Mouse (Mus musculus): ENCODE measurements around the gene Mllt3.

Mllt3 gene

DNA sequence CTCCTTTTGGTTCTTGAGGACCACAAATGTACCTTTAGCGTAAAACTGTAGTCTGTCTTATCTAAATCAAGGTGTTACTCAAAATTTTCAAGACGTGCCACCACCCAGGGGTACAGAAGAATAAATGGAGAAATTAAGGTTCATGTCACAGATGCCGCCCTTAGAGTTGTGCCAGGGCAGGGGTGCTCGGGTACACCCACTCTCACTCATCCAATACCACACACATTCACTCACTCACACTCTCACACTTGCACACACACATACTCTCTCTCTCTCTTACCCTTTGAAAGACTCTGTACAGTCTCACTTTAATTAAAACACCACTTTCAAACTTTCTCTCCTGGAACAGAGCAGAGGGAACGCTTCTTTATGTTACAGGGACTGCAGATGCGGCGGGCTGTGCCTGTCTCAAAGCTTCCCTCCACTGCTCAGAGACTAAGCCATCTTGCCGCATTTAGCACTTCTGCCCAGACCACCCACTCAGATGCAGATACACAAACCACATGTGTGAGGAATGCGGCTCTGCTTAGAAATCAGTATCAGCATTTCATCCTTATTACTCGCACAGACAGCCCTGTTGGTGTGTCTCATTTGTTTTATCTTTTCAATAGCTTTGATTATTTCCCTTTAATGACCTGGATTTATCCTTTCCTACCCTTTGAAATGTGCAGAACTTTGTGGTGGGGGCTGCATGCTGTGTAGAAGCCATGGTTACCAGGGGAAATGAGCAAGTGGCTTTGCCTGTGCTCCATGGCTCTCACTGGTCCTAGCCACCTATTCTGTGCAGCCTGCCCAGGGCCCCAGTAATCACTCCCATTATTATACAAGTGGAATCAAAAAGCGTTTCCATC is 265.2 kb downstream of the Mllt3 start:
- TF ChIP-seq GATA4 (IDR thresholded peaks at IDR 0.05; ENCODE audit: insufficient replicate concordance, low read length): no peak

DNA sequence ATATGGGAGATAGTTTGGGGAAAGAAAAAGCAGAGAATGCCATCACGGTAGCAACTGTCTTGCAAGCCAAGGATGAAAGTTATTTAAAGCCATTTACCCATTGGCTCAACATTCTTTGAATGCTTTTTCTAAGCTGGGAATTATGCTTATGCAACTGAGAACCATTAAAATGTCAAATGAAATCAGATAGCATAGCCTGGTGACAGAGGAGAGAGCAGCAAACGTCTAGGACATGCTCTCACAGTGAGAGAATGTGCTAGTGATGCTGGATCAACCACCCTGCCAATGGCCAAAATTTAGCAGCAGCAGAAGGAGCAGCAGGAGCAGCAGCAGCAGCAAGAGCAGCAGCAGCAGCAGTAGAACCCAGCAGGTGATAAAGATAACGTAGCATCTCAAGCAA is 267.4 kb downstream of the Mllt3 start:
- no peak for TF ChIP-seq GATA4 (IDR thresholded peaks at IDR 0.05; ENCODE audit: insufficient replicate concordance, low read length)

DNA sequence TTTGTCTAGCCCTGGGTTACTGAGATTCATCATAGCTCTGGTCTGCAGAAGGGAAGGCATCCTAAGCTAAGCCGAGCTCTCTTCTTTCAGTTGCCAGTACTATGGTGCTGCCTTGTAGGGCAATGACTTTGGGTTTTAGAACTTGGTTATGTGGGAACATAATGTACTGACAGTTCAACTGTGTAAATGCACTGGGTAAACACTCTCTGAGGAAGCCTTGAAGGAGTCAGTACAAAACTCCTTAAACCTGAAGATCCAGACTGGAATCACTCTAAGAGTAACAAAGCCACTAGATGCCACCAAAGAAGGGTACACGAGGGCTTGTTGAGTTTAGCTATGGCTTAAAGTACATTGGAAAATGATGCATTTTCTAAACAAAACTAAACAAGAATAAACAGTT is 272.1 kb downstream of the Mllt3 start:
- TF ChIP-seq GATA4 (IDR thresholded peaks at IDR 0.05; ENCODE audit: insufficient replicate concordance, low read length): no peak

DNA sequence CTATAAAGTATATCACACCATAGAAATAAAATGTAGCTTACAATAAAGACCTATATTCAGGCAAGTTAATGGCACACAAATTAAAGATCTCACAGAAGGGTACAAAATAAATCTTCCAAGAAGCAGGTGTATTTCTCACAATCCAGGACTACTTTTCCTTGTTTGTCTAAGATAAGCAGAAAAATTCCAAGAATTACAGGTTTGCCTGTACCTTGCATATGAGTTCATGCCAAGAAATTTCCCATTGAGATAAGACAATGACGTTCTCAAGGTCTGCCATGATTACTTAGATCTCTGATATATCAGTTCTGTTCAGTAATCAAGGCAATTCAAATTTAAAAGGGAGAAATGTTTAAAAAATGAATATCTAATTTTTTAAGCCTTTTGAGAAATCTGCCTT is 272.9 kb downstream of the Mllt3 start:
- TF ChIP-seq GATA4 (IDR thresholded peaks at IDR 0.05; ENCODE audit: insufficient replicate concordance, low read length): no peak

DNA sequence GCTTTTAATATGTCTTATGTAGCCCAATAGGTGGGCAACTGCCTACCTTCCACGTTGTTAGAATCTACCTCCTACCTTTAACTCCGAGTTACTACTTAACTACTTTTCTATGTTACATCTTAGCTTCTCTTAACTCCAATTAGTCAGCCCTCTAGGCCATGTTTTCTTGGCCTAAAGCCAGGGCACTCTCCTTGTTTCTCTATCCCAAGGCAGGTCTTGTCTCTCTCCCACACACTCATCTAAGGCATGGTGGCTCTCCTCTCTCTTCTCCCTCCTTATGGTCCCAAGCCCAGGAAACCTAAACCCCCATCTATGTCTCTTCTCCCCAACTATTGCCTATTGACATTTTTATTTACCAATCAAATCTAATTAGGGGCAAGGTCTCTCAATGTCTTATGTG is 273.5 kb downstream of the Mllt3 start:
- TF ChIP-seq GATA4 (IDR thresholded peaks at IDR 0.05; ENCODE audit: insufficient replicate concordance, low read length): no peak

DNA sequence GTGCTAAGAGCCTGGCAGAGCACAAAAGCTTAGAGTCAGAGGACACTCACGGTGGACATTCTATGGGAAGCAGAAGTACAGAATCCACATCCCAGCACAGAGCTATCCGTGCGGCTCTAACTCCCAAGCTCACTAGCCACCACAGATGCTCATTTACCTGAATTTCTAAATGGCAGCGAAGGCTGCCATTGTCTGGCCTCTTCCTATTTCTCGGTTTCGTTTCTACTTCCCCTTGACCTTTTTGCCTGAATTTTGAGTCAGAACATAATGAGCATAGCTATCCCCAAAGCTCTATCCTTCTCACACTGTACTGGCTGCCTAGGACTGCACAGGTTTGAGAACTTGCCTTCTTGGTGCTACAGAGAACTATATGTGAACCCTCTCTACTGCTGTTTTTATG is 274.1 kb downstream of the Mllt3 start:
- no peak for TF ChIP-seq GATA4 (IDR thresholded peaks at IDR 0.05; ENCODE audit: insufficient replicate concordance, low read length)

DNA sequence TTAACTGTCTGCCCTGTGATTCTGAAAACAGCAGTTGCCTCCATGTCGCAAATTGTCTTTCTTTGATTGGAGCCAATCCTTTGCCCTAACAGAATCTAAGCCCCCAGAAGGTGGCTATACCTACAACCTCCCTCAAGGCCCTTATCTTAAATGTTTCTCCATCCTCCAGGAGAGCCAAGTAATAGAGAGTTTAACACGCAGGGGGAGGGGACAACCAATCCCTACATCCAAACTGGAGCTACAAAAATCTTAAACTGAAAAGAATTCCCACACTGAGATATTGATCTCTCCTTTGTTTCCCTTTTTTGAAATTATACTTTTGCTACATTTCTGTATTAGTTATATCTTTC is 281.7 kb downstream of the Mllt3 start:
- TF ChIP-seq GATA4 (IDR thresholded peaks at IDR 0.05; ENCODE audit: insufficient replicate concordance, low read length): no peak

DNA sequence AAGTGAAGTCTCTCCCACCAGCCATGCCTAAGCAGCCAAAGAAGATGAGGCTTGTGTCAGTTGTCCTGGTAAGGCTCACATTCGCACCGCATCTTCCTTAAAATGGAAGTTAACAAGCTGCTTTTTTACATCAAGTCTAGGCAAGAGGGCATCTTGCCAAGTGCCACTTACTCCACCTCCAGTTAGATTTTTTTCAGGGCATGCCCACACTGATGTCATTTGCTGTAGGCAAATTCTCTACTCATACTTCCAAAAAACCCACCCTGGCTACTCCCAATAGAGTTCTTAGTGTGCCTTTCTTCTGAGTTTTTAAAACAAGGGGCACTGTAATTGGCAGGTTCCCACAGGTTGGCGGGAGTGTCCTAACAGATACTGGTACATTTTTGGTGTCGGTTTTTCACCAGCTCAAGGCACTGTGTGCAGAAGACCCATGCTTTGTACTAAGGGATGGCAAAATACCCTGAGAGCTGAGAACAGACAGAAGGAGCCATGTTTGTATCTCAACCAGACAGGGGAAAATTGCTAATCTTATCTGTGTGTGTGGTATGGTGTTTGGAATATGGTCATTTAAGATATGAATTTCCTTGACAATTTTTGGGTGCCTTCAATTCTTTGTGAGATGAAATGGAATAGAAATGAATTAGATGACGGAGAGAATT is 282.2 kb downstream of the Mllt3 start:
- no peak for TF ChIP-seq GATA4 (IDR thresholded peaks at IDR 0.05; ENCODE audit: insufficient replicate concordance, low read length)

DNA sequence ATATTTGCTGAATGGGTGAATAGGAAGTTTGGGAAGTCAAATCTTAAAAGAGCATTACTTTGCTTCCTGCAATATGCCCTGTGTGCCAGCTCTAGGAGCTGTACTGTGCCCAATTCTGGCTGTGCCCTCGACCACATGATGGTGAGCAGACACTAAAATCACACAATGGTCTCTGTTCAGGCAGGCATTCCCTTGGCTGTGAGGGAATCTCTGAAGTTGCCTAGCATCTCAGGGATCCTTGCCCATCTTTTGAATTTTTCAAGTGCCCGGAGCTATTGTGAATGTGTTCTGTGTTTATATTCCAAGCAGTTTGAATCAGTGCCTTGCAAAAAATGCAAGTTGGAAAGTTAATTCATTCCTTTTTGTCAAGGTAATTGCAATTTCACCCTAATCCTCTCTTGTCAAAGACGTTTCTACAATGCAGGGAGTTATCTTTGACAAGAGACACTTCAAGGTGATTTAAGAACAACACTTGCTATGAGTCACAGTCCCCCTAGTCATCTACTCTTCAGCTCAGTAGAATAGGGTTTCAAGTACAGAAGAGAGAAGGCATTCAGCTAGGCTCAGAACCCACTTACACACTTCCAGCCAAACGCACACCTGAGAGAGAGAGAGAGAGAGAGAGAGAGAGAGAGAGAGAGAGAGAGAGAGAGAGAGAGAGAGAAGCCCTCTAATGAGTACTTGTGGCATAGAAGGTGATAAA is 283.5 kb downstream of the Mllt3 start:
- TF ChIP-seq GATA4 (IDR thresholded peaks at IDR 0.05; ENCODE audit: insufficient replicate concordance, low read length): no peak

DNA sequence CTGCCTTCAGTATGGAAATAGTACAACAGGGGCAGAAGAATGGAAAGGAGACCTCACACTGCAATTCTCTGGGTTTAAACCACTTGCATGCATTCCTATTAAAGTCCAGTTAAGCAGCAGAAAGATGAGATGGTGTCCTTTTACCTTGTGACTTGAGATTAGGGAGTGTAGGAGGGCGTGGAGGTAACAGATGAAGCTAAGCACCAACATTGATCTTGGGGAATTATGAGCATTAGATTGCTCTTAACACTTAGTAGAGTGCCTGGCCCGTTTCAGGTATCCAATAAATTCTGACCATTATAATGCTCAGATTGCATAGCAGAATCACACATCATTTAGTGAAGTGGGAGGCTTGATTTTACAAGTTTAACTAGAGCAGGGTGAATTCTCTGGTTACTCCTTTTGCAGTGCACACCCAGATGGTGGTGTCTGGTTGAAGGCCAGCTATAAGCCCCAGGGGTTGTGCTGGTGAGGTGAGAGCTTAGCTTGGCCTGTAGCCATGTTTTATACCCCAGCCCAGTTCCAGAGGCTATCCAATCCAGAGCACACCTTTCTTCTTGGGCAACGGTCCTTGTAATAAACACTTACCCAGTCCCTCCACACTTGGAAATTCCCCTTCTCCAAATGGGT is 288.0 kb downstream of the Mllt3 start:
- no peak for TF ChIP-seq GATA4 (IDR thresholded peaks at IDR 0.05; ENCODE audit: insufficient replicate concordance, low read length)

DNA sequence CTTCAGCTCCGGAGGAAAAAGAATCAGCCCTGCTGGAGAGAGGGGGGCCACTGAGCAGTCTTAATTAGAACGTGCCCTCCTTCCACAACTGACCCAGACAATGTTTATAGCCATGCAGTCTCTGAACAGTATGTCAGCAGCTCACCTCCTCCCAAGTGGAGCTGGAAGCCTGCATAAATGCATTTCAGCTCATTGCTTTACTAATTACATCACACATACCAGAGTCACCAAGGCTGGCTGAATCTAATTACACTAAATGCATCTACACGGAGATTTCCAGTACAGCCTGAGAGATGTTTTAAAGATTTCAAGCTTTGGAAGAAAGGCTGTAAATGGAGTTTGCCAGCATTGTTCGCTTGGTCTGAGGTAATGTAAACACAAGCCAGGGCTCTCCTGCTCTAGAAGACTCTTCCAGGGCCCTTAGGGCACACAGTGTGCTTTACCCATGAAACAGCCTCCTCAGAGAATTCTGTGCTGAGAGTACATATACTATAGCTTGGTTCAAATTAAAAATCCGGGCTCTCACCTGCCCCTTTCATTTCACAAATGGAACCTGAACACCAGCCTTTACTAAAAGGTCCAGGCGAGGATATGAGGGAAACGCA is 293.5 kb downstream of the Mllt3 start:
- no peak for TF ChIP-seq GATA4 (IDR thresholded peaks at IDR 0.05; ENCODE audit: insufficient replicate concordance, low read length)

DNA sequence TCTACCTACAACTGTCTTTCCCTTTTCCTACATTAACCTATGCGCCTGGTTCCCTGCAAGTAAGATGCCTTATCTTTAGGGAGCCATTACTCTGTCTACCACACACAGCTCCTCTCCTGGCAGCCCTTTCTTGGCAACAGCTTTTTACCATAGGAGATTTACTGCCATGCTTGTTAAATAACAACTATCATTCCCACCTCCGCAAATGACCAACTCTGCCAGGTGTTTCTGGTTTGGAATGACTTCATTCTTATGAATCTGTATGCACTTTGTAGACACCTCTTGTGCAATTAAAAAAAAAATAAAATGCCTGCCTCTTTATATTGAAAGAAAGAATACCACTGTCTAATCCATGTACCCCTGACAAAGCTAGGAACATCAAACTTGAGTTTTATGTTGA is 294.1 kb downstream of the Mllt3 start:
- TF ChIP-seq GATA4 (IDR thresholded peaks at IDR 0.05; ENCODE audit: insufficient replicate concordance, low read length): no peak

DNA sequence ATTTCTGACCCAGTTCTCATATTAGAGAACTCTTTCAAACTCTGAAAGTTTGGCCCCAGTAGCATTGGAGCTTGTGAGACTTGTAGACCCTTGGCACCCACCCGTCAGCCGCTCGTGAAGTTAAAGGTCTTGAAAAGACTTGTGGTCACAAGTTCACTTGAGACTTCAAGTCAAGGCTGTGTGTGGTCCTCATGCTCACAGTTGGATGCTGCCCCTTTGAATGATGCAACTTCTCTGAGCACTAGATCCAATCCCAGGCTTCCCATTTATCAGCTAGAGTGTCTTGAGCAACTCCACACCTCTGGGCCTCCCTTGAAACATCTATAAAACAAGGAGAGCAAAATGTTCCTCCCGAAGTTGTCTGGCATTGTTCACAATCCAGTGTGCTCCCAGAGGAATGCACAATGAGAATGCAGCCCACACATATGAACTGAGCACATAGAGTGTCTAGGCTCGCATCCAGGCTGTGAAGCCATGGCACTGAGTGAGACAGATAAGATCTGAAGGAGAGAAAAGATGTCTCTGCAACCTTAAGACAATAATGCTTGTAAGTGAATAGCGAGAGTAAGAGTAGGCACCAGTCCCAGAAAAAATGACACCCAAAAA is 295.9 kb downstream of the Mllt3 start:
- no peak for TF ChIP-seq GATA4 (IDR thresholded peaks at IDR 0.05; ENCODE audit: insufficient replicate concordance, low read length)

DNA sequence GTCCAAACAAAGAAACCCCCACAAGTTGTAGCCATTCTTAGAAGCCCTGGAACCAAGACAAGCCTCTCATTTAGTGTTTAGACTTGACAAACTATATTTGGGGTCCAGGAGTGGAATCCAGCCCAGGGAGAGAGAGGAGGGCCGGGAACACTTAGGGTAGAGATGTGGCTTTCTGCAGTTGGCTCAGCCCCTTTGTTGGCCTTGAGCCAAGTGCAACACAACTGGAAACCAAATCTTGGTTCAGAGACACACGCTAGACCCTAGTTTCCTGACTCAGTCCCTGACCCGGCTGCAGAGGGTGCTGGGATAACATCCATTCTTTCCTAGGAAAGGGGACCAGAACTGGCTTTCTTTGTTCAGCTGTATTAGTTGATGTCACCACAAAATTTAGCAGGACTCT is 296.4 kb downstream of the Mllt3 start:
- no peak for TF ChIP-seq GATA4 (IDR thresholded peaks at IDR 0.05; ENCODE audit: insufficient replicate concordance, low read length)

DNA sequence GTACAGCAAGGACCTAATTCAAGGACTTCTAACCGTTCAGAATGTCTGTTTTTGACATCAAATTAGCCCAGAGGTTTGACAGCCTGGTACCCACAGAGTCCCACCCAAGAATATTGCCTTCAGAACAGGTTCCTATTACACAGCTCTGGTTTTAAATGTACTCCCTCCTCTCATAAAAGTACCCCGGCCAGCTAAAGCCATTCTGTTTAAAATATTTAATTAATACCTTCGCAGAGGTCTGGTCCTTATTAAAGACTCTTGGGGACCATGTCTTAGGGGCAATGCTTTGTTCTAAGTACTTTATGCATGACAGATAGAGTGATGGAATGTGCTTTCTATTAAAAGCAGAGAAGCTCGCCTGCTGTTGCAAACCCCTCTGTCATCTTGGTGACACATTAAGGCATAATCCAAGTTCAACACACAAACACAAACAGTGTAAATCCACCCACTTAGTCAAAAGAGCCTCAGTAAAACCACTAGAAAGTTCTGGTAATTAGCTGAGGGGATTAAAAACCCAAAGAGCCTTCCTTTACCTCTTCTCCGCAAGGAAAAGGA is 302.0 kb downstream of the Mllt3 start:
- TF ChIP-seq GATA4 (IDR thresholded peaks at IDR 0.05; ENCODE audit: insufficient replicate concordance, low read length): no peak

Measured in liver, adult (tissue).